Mouse (Mus musculus) liver, embryonic 15.5 days (tissue): ENCODE results near the gene Ccdc78. TPM values are rescaled to one million over a fixed set of nuclear protein-coding genes. Genes with fewer than 3 reads are reported as not detected.

Source experiments
- ATAC-seq: fragments of 200-750 bp; cut with Nextera tagmentation; 2 replicates; pipeline ENCODE4 v1.8.0; 2017; ENCODE audit warnings: moderate number of reproducible peaks, mild to moderate bottlenecking, moderate library complexity; ENCODE audit not compliant: insufficient read depth
- H3K27ac ChIP-seq: fragments of 300-500 bp; sonication (generic); replicated peaks from 2 replicates; pipeline ENCODE4 v1.5.1; 2015; ENCODE audit warnings: mild to moderate bottlenecking, inconsistent platforms
- H3K27me3 ChIP-seq: fragments of 300-500 bp; sonication (generic); 2 replicates; pipeline ENCODE4 v1.6.1; 2015; ENCODE audit warnings: mild to moderate bottlenecking, inconsistent platforms
- H3K36me3 ChIP-seq: fragments of 300-500 bp; sonication (generic); replicated peaks from 2 replicates; pipeline ENCODE4 v1.6.1; 2015; ENCODE audit warnings: moderate library complexity, mild to moderate bottlenecking, inconsistent platforms
- H3K4me1 ChIP-seq: fragments of 300-500 bp; sonication (generic); replicated peaks from 2 replicates; pipeline ENCODE4 v1.6.1; 2015; ENCODE audit warnings: inconsistent platforms
- H3K4me2 ChIP-seq: fragments of 300-500 bp; sonication (generic); 2 replicates; pipeline ENCODE4 v1.6.1; 2015; ENCODE audit warnings: moderate library complexity, mild to moderate bottlenecking, inconsistent platforms
- H3K4me3 ChIP-seq: fragments of 300-500 bp; sonication (generic); replicated peaks from 2 replicates; pipeline ENCODE4 v1.5.1; 2015; ENCODE audit warnings: mild to moderate bottlenecking, inconsistent platforms
- H3K9ac ChIP-seq: fragments of 300-500 bp; sonication (generic); 2 replicates; pipeline ENCODE4 v1.6.1; 2015; ENCODE audit warnings: moderate library complexity, mild to moderate bottlenecking, inconsistent platforms
- H3K9me3 ChIP-seq: fragments of 300-500 bp; sonication (generic); replicated peaks from 2 replicates; pipeline ENCODE4 v1.6.1; 2016; ENCODE audit warnings: inconsistent platforms
- WGBS: fragments of 180-500 bp; shearing (Covaris S2); methylation state at CpG from one replicate; pipeline ENCODE4 v1.1.7; 2015; ENCODE audit warnings: mixed read lengths; ENCODE audit not compliant: insufficient replicate concordance; 5-methylcytosine and 5-hydroxymethylcytosine counted together
- polyA plus RNA-seq: library from polyadenylated mRNA; unstranded; fragments of >200 nt; fragmentation: Nextera tagmentation; extraction: Ambion mirVana; gene quantifications from 2 replicates; pipeline ENCODE4 v1.2.1, GENCODE M21; 2015

Ccdc78 gene
- polyA plus RNA-seq, 1 experiment from 2014 or later: 0.03 TPM

DNA sequence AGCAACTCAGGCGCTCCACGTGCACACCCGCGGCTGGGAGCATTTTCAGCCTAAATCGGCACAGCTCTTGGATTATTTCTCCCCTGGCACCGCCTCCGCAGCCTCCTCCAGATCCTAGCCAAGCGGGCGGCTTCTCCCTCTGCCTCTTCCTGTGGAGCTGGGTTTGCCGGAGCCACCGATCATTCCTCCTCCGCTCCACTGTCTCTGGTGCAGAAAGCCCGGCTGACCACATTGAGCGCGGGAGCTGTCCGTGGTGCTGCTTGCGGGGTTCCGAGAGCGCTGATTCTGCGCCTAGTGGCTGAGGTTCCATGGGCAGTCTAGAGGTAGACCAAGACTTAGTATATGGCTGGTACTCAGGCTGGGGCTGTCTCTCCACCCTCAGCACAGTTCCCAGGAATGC is 27.1 kb downstream of the Ccdc78 start:
- Histone ChIP-seq H3K4me1 (peaks cover 12% of the 10 kb centered on the region), H3K9ac (no peak overlapping the region), H3K4me2 (no peak overlapping the region), H3K4me3 (no peak overlapping the region), H3K36me3 (no peaks in the 10 kb centered on the region), H3K9me3 (no peaks in the 10 kb centered on the region), H3K27me3 (peaks cover 96% of the 10 kb centered on the region), H3K27ac (no peak overlapping the region)
- 3% methylated on average over 20 of the region's 20 CpGs for WGBS
- no peak for ATAC-seq

- peaks cover 94% of the 10 kb centered on the region for H3K27me3 ChIP-seq
- H3K4me3 ChIP-seq: no peak overlapping the region
- H3K4me1 ChIP-seq: peaks cover 10% of the 10 kb centered on the region
- WGBS: 59% methylated on average over 11 of the region's 11 CpGs
- no peak for ATAC-seq
- no peak overlapping the region for H3K9ac ChIP-seq
- no peaks in the 10 kb centered on the region for H3K36me3 ChIP-seq
- no peak overlapping the region for H3K4me2 ChIP-seq
- H3K27ac ChIP-seq: no peak overlapping the region
- no peaks in the 10 kb centered on the region for H3K9me3 ChIP-seq
Measured at GRCm38 (mm10) chr17:25817662-25818061, 31.3 kb downstream of the Ccdc78 start.

DNA sequence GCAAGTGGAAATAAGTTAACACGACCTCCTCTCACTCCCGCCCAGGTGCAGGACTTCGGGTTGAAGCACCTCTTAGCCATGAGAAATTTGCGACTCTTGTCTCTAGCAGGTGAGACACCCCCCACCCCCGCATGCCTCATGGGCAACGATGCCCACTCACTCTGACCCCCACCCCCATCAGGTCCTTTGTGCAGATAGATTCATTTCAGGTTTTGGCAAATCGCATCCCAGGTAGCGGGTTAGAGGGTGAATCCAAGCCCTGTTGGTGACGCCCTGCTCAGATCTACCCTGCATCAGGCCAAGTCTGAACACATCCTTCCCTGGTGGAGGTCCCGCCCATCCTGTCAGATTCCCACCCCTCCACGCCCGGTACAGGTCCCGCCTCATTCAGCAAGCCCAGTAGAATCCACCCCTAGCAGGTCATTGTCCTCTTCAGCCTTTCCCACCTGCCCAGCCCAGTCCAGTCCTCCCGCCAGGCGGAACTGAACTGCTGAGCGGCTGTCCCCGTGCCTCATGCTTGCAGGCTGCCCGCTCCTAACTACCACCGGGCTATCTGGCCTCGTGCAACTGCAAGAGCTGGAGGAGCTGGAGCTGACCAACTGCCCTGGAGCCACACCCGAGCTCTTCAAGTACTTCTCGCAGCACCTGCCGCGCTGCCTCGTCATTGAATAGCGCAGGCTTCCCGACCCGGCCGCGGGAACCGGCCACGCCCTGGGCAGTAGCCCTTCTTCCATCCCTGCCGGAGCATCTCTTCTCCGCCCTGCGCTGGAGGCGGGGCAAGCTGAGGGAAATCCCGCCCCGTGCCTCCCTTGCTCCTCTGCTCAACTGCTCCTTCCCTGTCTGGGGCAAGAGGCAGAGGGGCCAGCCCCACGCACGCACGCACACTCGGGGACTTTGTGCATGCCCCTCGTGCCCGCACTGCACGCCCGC is 32.7 kb downstream of the Ccdc78 start:
- no peak overlapping the region for H3K9ac ChIP-seq
- peak; percentile 48; the same call in 1 of the 2 replicates for ATAC-seq
- H3K36me3 ChIP-seq: no peaks in the 10 kb centered on the region
- H3K9me3 ChIP-seq: no peaks in the 10 kb centered on the region
- peak overlapping the region; percentile 39 for H3K4me2 ChIP-seq
- peak overlapping the region; percentile 17 for H3K4me3 ChIP-seq
- whole genome bisulfite sequencing: 6% methylated on average over 46 of the region's 46 CpGs
- H3K27me3 ChIP-seq: peaks cover 83% of the 10 kb centered on the region
- no peak overlapping the region for H3K27ac ChIP-seq
- H3K4me1 ChIP-seq: peaks cover 19% of the 10 kb centered on the region

GRCm38 (mm10) chr17:25823452-25823851 is 37.1 kb downstream of the Ccdc78 start, which contains the start of gene Wdr24:
TSS of gene Wdr24 (plus strand) at chr17:25823627.
- peaks cover 28% of the 10 kb centered on the region for H3K36me3 ChIP-seq
- H3K4me1 ChIP-seq: peaks cover 39% of the 10 kb centered on the region
- H3K27me3 ChIP-seq: peaks cover 43% of the 10 kb centered on the region
- peak; percentile 56; the same call in 1 of the 2 replicates for ATAC-seq
- WGBS: under 1% methylated on average over 18 of the region's 18 CpGs
- no peaks in the 10 kb centered on the region for H3K9me3 ChIP-seq
- H3K4me2 ChIP-seq: peak within 1 kb of the TSS; percentile 75
- peak within 1 kb of the TSS; percentile 74 for H3K9ac ChIP-seq
- H3K4me3 ChIP-seq: peak within 1 kb of the TSS; percentile 79
- peak within 1 kb of the TSS; percentile 82 for H3K27ac ChIP-seq

DNA sequence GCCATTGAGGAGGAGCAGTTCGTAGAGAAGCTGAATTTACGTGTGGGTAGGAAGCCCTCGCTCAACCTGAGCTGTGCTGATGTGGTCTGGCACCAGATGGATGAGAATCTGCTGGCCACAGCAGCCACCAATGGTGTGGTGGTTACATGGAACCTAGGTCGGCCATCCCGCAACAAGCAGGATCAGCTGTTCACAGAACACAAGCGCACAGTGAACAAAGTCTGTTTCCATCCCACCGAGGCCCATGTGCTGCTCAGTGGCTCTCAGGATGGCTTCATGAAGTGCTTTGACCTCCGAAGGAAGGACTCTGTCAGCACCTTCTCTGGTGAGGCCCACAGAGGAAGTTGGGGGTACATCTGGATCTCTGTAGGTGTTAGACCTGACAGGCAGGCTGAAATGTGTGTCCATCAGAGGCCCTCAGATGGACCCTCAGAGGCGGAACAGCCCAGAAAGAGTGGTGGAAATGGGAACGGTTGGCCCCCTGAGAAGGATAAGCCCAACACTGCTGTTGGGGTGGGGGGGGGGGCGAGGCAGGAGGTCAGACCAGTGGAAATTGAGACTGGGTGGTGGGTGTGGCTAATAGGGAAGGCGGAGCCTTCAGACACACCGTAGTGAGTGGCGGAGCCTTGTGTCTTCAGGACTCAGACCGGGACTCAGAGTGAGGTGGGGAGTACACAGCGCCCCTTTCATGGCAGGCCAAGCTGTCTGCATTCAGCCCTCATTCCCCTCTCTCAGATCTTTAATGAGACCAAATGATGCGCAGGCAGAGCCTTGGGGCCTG is 38.2 kb downstream of the Ccdc78 start:
- no peak for ATAC-seq
- Histone ChIP-seq H3K4me3 (peak overlapping the region; percentile 79), H3K9me3 (no peaks in the 10 kb centered on the region), H3K36me3 (peaks cover 30% of the 10 kb centered on the region), H3K27ac (0 out of 2 replicates have a peak overlapping the region, but pooled peaks have one; percentile 82), H3K4me2 (peak overlapping the region; percentile 75), H3K4me1 (peaks cover 44% of the 10 kb centered on the region), H3K9ac (peak overlapping the region; percentile 74), H3K27me3 (peaks cover 32% of the 10 kb centered on the region)
- whole genome bisulfite sequencing: 56% methylated on average over 16 of the region's 17 CpGs

DNA sequence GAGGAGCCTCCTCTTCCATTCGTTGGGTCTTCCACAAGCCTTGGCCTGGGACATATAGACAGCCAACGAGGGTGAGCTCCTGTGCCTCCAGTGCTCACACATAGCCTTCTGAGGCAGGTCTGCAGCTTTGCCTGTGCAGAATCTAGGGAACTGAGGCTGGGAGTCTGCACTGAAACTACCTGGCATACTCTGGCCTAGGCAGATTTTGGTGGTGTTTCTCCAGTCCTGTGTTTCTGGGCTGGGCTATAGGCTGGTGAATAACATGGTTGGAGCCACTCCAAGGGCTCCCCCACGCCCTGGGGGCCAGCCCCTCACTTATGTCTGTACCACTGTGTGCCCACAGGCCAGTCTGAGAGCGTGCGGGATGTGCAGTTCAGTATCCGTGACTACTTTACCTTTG is 38.9 kb downstream of the Ccdc78 start:
- Histone ChIP-seq H3K9ac (no peak overlapping the region), H3K27me3 (peaks cover 24% of the 10 kb centered on the region), H3K9me3 (no peaks in the 10 kb centered on the region), H3K36me3 (peaks cover 37% of the 10 kb centered on the region), H3K4me2 (peak overlapping the region; percentile 75), H3K27ac (no peak overlapping the region), H3K4me3 (no peak overlapping the region), H3K4me1 (peaks cover 49% of the 10 kb centered on the region)
- ATAC-seq: no peak
- 70% methylated on average over 6 of the region's 6 CpGs for WGBS

DNA sequence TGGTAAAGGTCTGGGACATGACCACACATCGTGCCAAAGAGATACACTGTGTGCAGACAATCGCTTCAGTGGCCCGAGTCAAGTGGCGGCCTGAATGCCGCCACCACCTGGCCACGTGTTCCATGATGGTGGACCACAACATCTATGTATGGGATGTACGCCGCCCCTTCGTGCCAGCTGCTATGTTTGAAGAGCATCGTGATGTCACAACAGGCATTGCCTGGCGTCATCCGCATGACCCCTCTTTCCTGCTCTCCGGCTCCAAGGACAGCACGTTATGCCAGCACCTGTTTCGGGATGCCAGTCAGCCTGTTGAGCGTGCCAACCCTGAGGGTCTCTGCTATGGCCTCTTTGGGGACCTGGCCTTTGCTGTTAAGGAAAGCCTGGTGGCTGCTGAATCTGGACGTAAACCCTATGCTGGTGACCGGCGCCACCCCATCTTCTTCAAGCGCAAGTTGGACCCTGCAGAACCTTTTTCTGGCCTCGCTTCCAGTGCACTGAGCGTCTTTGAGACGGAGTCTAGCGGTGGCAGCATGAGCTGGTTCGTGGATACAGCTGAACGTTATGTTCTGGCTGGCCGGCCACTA is 39.7 kb downstream of the Ccdc78 start:
- Histone ChIP-seq H3K9ac (no peak overlapping the region), H3K4me1 (peaks cover 57% of the 10 kb centered on the region), H3K27me3 (peaks cover 17% of the 10 kb centered on the region), H3K4me3 (no peak overlapping the region), H3K4me2 (no peak overlapping the region; the same call in 1 of the 2 replicates), H3K9me3 (no peaks in the 10 kb centered on the region), H3K36me3 (peaks cover 45% of the 10 kb centered on the region), H3K27ac (no peak overlapping the region)
- no peak for ATAC-seq
- WGBS: 89% methylated on average over 27 of the region's 27 CpGs

- peaks cover 52% of the 10 kb centered on the region for H3K36me3 ChIP-seq
- H3K27ac ChIP-seq: no peak overlapping the region
- no peaks in the 10 kb centered on the region for H3K9me3 ChIP-seq
Measured at GRCm38 (mm10) chr17:25827011-25827410, 40.6 kb downstream of the Ccdc78 start.

GRCm38 (mm10) chr17:25827546-25828222 is 41.3 kb downstream of the Ccdc78 start:
- Histone ChIP-seq H3K27me3 (peaks cover 2% of the 10 kb centered on the region), H3K9ac (no peak overlapping the region), H3K4me2 (peak overlapping the region; percentile 81; the same call in 1 of the 2 replicates), H3K4me1 (peaks cover 69% of the 10 kb centered on the region), H3K36me3 (peaks cover 52% of the 10 kb centered on the region), H3K27ac (no peak overlapping the region), H3K9me3 (no peaks in the 10 kb centered on the region), H3K4me3 (no peak overlapping the region)
- 87% methylated on average over 22 of the region's 22 CpGs for WGBS
- ATAC-seq: no peak

More at GRCm38 (mm10) chr17:25827011-25827410, 40.6 kb downstream of the Ccdc78 start:
- no peak for ATAC-seq
- Histone ChIP-seq H3K4me1 (peaks cover 66% of the 10 kb centered on the region), H3K27me3 (peaks cover 9% of the 10 kb centered on the region), H3K4me3 (no peak overlapping the region), H3K4me2 (no peak overlapping the region), H3K9ac (no peak overlapping the region)
- WGBS: 88% methylated on average over 13 of the region's 13 CpGs

DNA sequence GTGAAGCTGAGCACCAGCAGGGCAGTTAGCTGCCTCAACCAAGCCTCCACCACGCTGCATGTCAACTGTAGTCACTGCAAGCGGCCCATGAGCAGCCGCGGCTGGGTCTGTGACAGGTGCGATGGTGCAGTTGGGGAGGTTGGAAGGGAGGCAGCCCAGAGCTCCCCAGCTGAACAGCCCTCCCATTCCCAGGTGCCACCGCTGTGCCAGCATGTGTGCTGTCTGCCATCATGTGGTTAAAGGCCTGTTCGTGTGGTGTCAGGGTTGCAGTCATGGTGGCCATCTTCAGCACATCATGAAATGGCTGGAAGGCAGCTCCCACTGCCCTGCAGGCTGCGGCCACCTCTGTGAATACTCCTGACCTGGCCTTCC is 41.8 kb downstream of the Ccdc78 start:
- H3K4me2 ChIP-seq: peak overlapping the region; percentile 81
- no peaks in the 10 kb centered on the region for H3K27me3 ChIP-seq
- H3K9ac ChIP-seq: 0 out of 2 replicates have a peak overlapping the region, but pooled peaks have one; percentile 61
- H3K36me3 ChIP-seq: peaks cover 52% of the 10 kb centered on the region
- no peak for ATAC-seq
- peak overlapping the region; percentile 65 for H3K4me3 ChIP-seq
- H3K9me3 ChIP-seq: no peaks in the 10 kb centered on the region
- WGBS: 79% methylated on average over 8 of the region's 8 CpGs
- peaks cover 69% of the 10 kb centered on the region for H3K4me1 ChIP-seq
- peak overlapping the region; percentile 69 for H3K27ac ChIP-seq
